Comparison of ENCODE assay signal across 10 mouse cellular contexts in the genomic region with DNA sequence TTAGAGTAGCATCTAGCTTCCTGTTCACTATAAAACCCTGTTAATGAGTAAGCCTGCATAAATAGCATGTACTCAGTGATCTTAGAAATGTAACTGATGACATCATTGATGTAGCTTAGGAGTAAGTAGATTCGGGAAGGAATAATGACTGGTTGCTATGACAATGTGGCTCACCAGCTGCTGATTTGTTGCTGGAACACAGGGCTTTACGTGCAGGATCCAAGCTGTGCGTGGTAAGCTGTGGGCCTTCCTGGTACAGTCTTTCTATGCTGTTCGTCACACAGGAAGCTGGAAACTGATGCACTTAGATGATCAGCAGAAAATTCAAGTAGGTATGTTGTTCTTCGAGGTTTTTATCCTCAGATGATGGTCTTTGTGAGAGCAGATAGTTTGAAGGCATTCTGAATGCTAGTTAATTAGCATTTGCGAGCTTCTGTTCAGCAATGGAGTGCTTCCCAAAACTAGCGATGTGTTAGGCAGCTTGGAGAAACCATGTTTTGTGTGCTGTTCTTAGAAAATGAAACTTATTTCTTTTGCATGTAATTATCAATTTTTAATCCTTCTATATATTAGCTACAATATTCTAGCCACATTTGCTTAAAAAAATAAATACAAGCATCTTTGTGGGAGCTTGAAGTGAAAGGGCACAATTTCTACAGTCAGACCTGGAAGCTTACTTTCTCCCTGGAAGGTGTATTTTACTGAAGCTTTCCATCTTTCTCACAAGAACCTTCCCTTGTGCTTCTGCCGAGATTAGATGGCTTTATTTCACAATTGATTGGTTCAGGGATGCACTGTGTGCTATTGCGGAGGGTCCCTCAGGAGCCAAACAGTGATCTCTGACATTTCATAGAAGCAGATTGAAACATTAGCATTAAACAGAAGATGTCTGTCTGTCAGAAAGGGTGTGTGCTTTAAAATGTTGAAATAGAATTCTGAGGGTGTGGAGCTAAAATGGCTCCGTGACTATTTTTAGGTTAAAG. TPM values are rescaled to one million over a fixed set of nuclear protein-coding genes. Genes with fewer than 3 reads are reported as not detected.
DNase-seq lines count a peak whose midpoint lies in the region; ATAC-seq and TF ChIP-seq lines count a peak whose summit lies in the region.
"Had no signal": no experiment of that assay in that cellular context is flagged by ENCODE, and none has a peak within 500 bp of the region (broad histone marks: within the 10 kb centered on the region; RNA-seq: fewer than 3 reads in every experiment).

No protein-coding gene starts in this region.

- TF ChIP-seq CTCF in left cerebral cortex, adult 2 months (IDR thresholded peaks at IDR 0.05) = no peak

- peak overlapping the region; percentile 97 for H3K27ac ChIP-seq in left cerebral cortex, adult 2 months

- DNase-seq in cerebellum, adult 9-10 months = peak; percentile 76
- peak; percentile 71 to 83 for DNase-seq in frontal cortex, postnatal 36 days (ENCODE audit: low spot score in 2 of 2)
- peak; percentile 64 to 69 for DNase-seq in left cerebral cortex, adult 2 months (ENCODE audit: extremely low spot score in 1 of 2, low spot score in 2 of 2)
- DNase-seq in retina, postnatal 1 day = peak; percentile 61
- no peak for DNase-seq in lung, postnatal 25 days (ENCODE audit: low spot score)
- DNase-seq in urinary bladder, postnatal 10 days (ENCODE audit: low spot score) = no peak
- DNase-seq in liver = no peak

- peak; percentile 96 for ATAC-seq in CD4-positive, CD25-positive, alpha-beta regulatory T cell, adult 4 months

- peak overlapping the region; percentile 71 for H3K4me3 ChIP-seq in left cerebral cortex, adult 2 months

- intact Hi-C loops in left cerebral cortex, adult 2 months (cut with DNase I) = loop anchor here (1.0 to 5.0 kb wide), 3 partner anchors 49 to 93 kb away; a partner anchor contains a TSS

RNA-seq across cellular contexts. Expression of a gene that starts 9.6 kb away (rescaled TPM):
- 1 to 10 TPM; 1.0 to 1.3 TPM for polyA plus RNA-seq in CD4-positive, CD25-positive, alpha-beta regulatory T cell, adult 4 months (2017; shearing (Covaris generic))
- total RNA-seq in left cerebral cortex, adult 2 months (2021) = under 1 TPM; 0.18 to 0.42 TPM
- polyA plus RNA-seq: gonadal fat pad, adult 2 months had no signal

RNA-seq across cellular contexts. Expression of a gene that starts 36.7 kb away (rescaled TPM):
- polyA plus RNA-seq in CD4-positive, CD25-positive, alpha-beta regulatory T cell, adult 4 months (2017; shearing (Covaris generic)) = under 1 TPM; 0.14 to 0.47 TPM
- 1 to 10 TPM in 1 of 2 experiments, under 1 TPM in 1; 0.68 to 1.3 TPM for total RNA-seq in left cerebral cortex, adult 2 months (2021)
- total RNA-seq: MEL had no signal
- polyA plus RNA-seq: gonadal fat pad, adult 2 months had no signal

Comparison
In these comparisons a context has a peak if more than half of its experiments do, and no peak if none do; other contexts are left out.
1. DNase-seq: peak in cerebellum, adult 9-10 months (single experiment), frontal cortex, postnatal 36 days (2 of 2), left cerebral cortex, adult 2 months (2 of 2) and retina, postnatal 1 day (single experiment); none in lung, postnatal 25 days (single experiment), urinary bladder, postnatal 10 days (single experiment) and liver (single experiment).